Comparison of ENCODE assay signal across 22 mouse cellular contexts in genomic region chr7:137426693-137427092, GRCm38 (mm10).
"Had no signal": no experiment of that assay in that cellular context is flagged by ENCODE, and none has a peak within 500 bp of the region (broad histone marks: within the 10 kb centered on the region; RNA-seq: fewer than 3 reads in every experiment).

No protein-coding gene starts in this region.

- ATAC-seq: liver, embryonic 12.5 days; midbrain, embryonic 13.5 days; midbrain, embryonic 16.5 days had no signal

- H3K27me3 ChIP-seq: liver, embryonic 12.5 days; liver, embryonic 15.5 days; lung, embryonic 15.5 days; midbrain, embryonic 13.5 days; neural tube, embryonic 13.5 days had no signal

- H3K4me3 ChIP-seq: kidney, embryonic 15.5 days; limb, embryonic 10.5 days; limb, embryonic 13.5 days; liver, embryonic 12.5 days; liver, embryonic 15.5 days; lung, embryonic 15.5 days; megakaryocyte, embryonic 14.5 days; midbrain, embryonic 10.5 days; midbrain, embryonic 13.5 days; myocyte; neural tube, embryonic 13.5 days had no signal

- H3K36me3 ChIP-seq: kidney, embryonic 15.5 days; limb, embryonic 10.5 days; limb, embryonic 13.5 days; liver, embryonic 12.5 days; liver, embryonic 15.5 days; lung, embryonic 15.5 days; midbrain, embryonic 10.5 days; midbrain, embryonic 13.5 days; neural tube, embryonic 13.5 days had no signal

- H3K4me1 ChIP-seq: kidney, embryonic 15.5 days; liver, embryonic 12.5 days; liver, embryonic 15.5 days; lung, embryonic 15.5 days had no signal

- DNase-seq: kidney, adult 8-10 months; kidney, postnatal 10 days; kidney, postnatal 36 days; layer of hippocampus, postnatal 36 days; liver; lung, adult 18-20 months; lung, postnatal 14 days; thymus, adult 18-20 months; thymus, postnatal 36 days had no signal

- H3K9ac ChIP-seq: kidney, embryonic 15.5 days; limb, embryonic 13.5 days; liver, embryonic 12.5 days; liver, embryonic 15.5 days; lung, embryonic 15.5 days; midbrain, embryonic 13.5 days; neural tube, embryonic 13.5 days had no signal

- H3K27ac ChIP-seq: kidney, embryonic 15.5 days; limb, embryonic 10.5 days; limb, embryonic 13.5 days; liver, embryonic 12.5 days; liver, embryonic 15.5 days; lung, embryonic 15.5 days; macrophage; midbrain, embryonic 10.5 days; midbrain, embryonic 13.5 days; neural tube, embryonic 13.5 days had no signal

- H3K4me2 ChIP-seq: kidney, embryonic 15.5 days; limb, embryonic 13.5 days; liver, embryonic 12.5 days; liver, embryonic 15.5 days; lung, embryonic 15.5 days; midbrain, embryonic 13.5 days; neural tube, embryonic 13.5 days had no signal

- H3K9me3 ChIP-seq: kidney, embryonic 15.5 days; limb, embryonic 10.5 days; limb, embryonic 13.5 days; liver, embryonic 12.5 days; liver, embryonic 15.5 days; lung, embryonic 15.5 days; megakaryocyte, embryonic 14.5 days; midbrain, embryonic 10.5 days; midbrain, embryonic 13.5 days; neural tube, embryonic 13.5 days had no signal
